Mouse (Mus musculus) induced T-regulatory cell, adult 2 months (primary cell): ENCODE data around the gene Dip2c.

Experiments used
- DNase-seq: peaks from one replicate; pipeline ENCODE4 v3.0.0-alpha.2; 2012; ENCODE audit warnings: low read depth

Gene Dip2c

GRCm38 (mm10) chr13:9538556-9538955, 262.2 kb downstream of the Dip2c start:
- no peak for DNase-seq

- DNase-seq, result peak; percentile 11
Observed at GRCm38 (mm10) chr13:9547698-9548344, 271.5 kb downstream of the Dip2c start.

DNA sequence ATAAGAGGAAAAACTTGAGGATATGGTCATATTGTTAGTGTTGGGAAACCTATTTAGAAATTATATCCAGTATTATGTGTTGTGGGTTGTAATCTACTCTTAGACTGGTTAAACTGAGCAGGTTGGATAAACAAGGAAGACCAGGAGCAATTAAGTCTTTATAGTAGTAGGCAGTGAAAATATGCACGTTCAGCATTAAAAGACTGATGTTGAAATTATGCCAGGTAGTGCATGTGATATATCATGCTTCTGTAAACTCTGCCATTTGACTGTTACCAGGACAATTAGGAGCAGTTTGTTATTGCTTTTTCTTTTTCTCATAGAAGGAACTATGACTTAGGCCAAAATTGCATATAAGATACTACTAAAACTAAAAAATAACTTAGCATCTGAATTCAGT, 285.8 kb downstream of the Dip2c start:
- DNase-seq, result no peak

- peak; percentile 61 for DNase-seq
Observed at GRCm38 (mm10) chr13:9562921-9563320, 286.6 kb downstream of the Dip2c start.

DNA sequence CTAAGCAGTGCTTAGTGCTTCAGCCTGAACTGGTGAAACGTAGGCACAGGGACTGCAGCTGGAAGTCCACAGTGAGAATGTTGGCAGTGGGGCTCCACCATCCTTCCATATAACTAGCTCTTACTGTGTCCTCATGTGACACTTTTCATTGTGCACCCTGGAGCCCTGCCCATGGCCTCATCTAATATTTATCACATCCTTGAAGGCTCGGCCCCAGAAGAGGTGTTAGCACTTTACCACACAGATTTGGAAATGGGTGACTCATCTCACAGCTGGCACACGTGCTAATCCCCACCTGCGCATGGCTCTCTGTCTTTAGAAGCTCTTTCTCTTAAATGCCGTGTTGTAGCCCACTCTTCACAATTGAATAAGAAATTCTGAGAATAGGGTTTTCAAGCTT, 292.5 kb downstream of the Dip2c start:
- DNase-seq, result no peak

- no peak for DNase-seq
Observed at GRCm38 (mm10) chr13:9576686-9577085, 300.4 kb downstream of the Dip2c start.

GRCm38 (mm10) chr13:9578456-9578855, 302.1 kb downstream of the Dip2c start:
- no peak for DNase-seq

- DNase-seq, result no peak
Observed at GRCm38 (mm10) chr13:9581821-9582220, 305.5 kb downstream of the Dip2c start.

DNA sequence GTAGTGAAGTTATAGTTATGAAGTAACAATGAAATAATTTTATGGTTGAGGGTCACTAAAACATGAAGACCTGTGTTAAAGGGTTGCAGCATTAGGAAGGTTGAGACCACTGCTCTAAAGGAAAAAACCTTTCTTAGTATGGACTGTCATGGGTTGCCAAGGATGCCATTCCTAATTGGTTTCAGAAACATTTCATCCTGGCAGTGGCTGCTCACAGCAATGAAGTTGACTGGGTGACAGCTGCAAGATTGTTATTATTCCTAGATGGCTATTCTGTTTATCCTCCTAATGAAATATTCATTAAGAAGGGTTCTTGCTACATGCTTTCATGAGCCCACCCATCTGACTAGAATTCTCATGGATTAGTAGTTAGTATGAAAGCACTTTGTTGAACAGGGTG, 307.3 kb downstream of the Dip2c start:
- DNase-seq, result no peak

- DNase-seq, result no peak
Observed at GRCm38 (mm10) chr13:9599334-9600096, 323.2 kb downstream of the Dip2c start.

DNA sequence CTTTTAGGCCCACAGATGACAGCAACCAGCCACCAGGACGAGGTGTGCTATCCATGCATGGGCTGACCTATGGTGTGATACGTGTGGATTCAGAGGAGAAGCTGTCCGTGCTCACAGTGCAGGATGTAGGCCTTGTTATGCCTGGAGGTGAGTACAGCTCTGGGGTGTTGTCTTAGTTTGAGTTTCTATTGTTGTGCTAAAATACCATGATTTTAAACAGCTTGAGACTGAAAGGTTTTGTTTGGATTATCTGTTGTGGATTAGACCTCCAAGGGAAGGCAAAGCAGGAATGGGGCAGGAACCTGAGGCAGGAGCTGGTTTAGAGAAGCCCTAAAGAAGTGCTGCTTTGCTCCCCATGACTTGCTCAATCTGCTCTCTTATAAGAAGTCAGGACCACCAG, 325.0 kb downstream of the Dip2c start:
- DNase-seq, result no peak

DNA sequence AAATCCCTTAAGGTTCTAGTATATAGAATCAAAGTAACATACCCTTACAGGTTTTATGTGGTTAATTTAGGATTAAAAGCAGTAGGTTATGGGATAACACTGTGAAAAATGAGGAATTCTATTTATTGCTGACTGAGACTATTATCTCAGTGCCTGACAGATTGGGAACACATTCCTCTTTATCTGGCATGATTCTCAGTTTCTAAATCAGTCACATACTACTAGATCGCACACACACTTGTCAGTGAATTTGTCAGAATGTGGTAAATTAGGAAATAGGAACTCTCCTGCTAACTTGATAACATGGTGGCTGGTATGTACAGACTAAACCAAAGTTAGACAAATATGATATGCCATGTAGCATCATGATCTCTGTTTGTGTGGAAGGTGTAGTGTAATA, 334.9 kb downstream of the Dip2c start:
- no peak for DNase-seq

GRCm38 (mm10) chr13:9632684-9633083, 356.4 kb downstream of the Dip2c start:
- no peak for DNase-seq

- no peak for DNase-seq
Observed at GRCm38 (mm10) chr13:9635951-9636350, 359.6 kb downstream of the Dip2c start.

GRCm38 (mm10) chr13:9636505-9636904, 360.2 kb downstream of the Dip2c start:
- peak; percentile 38 for DNase-seq

DNA sequence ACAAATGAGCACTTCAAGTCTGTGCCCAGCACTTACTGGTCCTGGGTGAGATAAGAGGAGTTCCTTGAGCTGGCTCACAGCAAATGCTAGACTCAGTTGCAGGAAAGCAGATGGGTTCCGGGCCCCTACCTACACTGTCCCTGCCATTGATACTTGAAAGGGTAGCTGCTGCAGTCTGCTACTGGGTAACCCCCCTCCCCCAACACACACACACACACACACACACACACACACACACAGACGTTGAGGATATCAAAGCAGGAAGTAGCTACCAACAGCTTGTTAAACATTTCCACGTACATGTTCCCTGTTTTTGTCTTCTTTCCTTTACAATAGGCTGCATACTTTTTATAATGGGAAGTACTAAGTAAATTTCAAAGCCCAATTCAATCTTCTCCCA, 361.6 kb downstream of the Dip2c start:
- DNase-seq, result peak; percentile 12

GRCm38 (mm10) chr13:9648716-9649115, 372.4 kb downstream of the Dip2c start:
- no peak for DNase-seq

GRCm38 (mm10) chr13:9649894-9650293, 373.6 kb downstream of the Dip2c start:
- DNase-seq, result no peak

GRCm38 (mm10) chr13:9650580-9650979, 374.3 kb downstream of the Dip2c start:
- no peak for DNase-seq

GRCm38 (mm10) chr13:9653018-9653417, 376.7 kb downstream of the Dip2c start:
- DNase-seq, result no peak

- no peak for DNase-seq
Observed at GRCm38 (mm10) chr13:9656613-9657012, 380.3 kb downstream of the Dip2c start.

- no peak for DNase-seq
Observed at GRCm38 (mm10) chr13:9660711-9661110, 384.4 kb downstream of the Dip2c start.

DNA sequence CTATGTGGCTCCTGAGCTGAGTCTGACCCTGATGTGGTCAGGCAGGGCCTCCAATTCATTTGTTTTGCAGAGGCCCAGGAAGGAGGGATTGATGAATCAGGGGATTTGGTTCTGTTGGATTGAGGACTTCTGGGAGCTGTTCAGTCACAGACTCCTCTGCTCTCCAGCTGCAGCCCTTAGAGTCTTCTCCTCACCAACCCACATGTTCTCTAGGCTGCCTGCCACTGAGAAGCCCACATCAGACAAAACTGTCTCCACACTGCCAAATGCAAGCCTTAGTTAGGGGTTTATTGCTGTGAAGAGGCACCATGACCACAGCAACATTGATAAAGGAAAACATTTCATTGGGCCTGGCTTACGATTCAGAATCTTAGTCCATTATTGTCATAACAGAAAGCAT, 387.3 kb downstream of the Dip2c start:
- DNase-seq, result no peak
